Mouse (Mus musculus) right cerebral cortex, postnatal 10 days (tissue): Measurements from ENCODE around the gene Sart3.
A peak's percentile ranks its signal among the peaks of the same experiment; 100 is the strongest.
"Not testable (repeated sequence)": the region's sequence is repeated elsewhere in the genome, so short reads cannot be mapped to it uniquely, and the experiment has no call there.

ENCODE experiments used
- DNase-seq, 2 experiments: peaks; one replicate each; pipeline ENCODE4 v3.0.0; 2021; ENCODE audit warnings: low spot score in 2 of 2

Sart3 gene

DNA sequence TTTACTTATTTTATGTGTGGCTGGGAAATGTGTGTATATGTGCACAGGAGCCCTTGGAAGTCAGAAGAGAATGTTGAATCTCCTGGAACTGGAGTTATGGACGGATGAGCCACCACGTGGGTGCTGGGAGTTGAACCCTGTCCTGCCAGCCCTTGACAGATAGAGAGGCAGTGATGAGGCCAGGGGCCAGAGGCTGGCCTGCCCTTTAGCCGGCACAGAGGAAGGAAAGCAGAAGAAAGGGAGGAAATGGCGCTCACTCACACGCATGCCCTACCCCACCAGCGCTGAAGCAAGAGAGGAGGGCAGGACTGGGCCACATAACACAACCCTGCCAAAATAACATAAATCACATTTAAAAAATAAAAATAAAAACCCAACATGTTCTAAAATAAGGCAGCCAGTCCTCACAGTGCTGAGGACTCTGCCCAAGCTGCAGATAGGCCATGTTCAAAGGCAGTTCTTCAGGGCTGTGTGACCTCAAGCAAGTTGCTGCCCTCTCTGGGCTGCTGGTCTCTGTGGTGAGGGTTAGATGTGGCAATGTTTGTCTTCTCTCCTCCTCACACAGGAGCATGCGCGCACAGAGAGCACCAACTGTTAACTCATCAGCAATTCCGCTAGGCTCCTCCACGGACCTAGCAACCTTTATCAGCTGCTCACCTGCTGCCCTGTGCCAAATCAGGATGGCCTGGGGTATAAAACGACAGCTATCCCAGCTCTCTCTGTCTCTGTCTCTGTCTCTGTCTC, 18.3 kb upstream of the Sart3 start:
- no peak for DNase-seq

DNA sequence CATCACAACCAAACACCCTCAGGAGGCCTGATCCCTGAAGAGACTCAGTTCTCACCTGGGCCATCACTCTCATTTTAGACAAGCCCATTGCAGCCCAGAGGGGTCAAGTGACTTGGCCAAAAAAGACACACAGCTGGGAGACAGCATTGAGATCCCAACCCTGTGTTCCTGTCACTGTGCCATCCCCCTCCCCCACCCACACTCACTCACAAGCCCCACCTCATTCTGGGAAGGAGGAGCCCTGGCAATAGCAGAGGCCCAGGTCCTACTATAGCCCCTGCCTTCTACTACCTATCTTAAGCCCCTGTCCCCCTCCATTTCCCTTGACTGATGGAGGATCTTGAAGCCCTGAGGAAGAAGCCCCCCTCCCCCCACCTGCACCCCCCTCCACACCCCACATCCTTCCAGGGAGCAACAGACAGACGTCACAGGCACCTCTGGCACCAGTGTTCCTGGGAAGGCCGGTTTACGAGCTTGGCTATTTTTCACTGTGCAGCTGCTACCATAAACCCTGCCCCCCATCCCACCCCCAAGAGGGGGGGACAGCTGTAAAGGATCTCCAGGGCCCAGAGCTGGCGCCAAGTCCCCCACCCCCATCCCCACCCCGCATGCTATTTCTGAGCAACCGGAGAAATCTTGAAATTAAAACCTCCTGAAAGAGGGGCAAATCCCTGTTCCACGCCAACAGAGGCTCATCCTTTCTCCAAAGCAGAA, 16.9 kb upstream of the Sart3 start:
- DNase-seq = no peak

DNA sequence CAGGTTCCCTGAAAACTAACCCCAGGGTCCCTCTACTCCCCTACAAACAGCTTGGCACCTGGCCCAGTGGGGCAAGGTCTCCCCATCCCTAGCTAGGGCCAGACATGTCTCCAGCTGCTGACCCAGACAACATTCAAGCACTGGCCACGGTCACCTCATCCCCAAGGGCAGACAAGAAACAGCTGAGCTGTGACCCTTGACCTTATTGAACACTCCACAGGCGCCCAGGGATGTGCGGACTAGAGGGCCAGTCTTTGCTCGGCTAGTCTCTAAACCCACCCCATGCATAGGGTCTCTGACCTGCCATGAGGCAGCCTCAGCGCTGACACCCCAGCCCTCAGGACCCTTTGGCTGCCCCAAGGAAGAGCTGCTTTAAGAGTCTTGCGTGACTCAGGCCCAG, 16.3 kb upstream of the Sart3 start:
- DNase-seq = no peak

DNA sequence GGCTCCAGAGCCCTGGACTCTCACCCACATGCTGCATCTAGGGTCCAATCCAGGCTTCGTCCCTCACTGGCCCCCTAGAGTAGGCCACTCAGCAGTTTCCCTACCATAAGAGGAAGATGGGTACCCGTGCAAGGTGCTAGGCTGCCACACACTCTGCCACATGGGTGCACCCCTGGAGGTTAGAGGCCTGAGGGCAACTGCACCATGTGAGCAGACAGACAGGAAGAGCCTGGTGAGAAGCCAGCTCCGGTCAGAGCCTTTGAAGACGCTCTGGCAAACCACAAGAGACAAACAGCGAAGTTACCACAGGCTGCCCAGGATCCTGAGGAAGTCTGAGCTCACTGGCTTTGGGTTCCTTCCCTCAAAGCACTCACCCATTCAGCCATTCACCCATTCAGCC, 14.7 kb upstream of the Sart3 start:
- DNase-seq = peak in 1 of 2 experiments; percentile 59

DNA sequence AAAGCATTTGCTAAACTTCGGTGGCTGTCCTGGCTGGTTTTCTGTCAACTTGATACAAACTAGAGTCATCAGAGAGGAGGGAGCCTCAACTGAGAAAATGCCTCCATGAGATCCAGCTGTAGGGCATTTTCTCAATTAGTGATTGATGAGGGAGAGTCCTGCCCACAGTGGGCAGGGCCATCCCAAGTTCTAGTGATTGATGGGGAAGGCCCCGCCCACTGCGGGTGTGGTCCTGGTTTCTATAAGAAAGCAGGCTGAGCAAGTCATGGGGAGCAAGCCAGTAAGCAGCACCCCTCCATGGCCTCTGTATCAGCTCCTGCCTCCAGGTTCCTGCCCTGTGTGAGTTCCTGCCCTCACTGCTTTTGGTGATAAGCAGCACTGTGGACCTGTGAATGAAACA, 11.8 kb upstream of the Sart3 start:
- not testable (repeated sequence) for DNase-seq

DNA sequence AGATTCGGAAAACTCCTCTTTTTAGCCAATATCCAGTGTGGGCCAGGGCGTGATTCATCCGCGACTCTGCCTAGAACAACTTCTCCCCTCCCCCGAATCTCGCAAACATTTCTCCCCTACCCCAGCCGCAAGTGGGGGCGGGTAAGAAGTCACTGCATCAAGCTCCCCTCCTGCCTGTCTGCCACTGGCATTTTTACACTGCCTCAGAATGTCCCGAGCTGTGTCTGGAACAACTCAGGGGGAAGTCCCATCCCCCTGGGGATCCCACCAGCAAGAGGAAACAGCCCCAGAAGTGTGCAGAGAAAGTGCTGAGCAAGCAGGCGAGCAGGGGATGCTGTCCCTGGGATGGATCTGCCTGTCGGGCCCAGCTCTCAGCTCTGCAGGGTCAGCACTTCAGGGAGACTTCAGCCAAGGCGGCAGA, 11.3 kb upstream of the Sart3 start:
- DNase-seq = peak; percentile 76 to 77

DNA sequence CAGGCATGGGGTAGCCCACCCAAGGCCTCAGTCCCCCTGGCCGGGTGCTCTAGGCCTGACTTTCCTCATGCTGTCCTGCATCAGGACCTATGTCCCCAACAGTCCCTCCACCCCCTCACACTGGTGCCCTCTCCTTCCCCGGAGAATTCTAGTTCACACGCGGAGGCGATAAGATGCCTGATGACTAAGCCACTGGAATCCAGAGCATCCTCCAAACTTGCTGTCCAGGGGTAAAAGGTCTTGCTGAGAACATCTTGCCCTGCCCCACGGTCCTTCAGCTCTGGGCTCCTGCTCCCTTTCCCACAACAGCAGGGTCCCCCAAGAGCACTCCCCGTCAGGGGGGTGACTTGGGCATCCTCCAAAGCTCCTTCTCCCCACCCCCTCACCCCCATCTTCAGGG, 10.3 kb upstream of the Sart3 start:
- DNase-seq = no peak

DNA sequence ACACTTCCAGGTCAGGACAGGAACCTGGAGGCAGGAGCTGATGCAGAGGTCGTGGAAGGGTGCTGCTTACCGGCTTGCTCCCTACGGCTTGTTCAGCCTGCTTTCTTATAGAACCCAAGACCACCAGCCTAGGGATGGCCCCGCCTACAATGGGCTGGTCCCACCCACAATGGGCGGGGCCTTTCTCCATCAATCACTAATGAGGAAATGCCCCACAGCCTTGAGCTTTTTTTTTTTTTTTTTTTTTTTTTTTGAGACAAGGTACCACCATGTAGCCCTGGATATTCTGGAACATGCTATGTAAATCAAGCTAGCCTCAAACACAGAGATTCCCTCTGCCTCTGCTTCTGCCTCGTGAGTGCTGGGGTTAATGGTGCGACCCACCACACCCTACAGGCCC, 9.6 kb upstream of the Sart3 start:
- no peak for DNase-seq

DNA sequence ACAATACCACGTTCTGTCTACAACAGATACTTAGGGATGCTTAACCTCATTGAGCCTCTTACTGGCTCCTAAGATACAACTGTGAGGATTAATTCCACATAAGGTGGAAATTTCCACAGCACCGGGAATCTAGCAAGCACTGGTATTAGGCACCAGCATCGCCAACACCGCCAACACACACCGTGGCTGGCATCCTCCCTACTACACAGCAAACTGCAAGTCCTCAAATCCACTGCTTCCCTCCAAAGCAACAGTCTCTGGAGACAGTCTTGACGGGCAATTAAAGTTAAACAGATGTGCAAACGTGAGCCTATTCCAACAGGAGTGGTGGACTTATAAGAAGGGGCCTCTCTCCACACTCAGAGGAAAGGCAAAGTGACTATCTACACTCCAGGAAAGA, 8.9 kb upstream of the Sart3 start:
- no peak for DNase-seq

DNA sequence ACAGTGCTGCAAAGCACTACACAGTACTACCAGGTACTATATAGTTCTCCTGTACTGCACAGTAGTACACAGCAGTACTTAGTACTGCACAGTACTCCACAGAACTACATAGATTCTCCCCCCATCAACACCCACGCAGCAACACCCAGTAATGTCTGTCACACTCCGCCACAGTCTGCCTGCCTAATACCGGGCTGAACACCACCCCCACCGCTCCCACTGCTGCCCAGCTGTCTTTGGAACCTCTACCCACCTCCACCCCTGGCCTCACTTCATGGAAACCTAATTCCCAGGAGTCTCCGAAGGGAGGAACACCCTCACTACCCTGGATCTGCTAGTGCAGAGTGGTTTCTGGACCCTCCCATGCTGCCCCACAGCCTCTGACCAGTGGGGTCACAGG, 8.5 kb upstream of the Sart3 start:
- no peak for DNase-seq

DNA sequence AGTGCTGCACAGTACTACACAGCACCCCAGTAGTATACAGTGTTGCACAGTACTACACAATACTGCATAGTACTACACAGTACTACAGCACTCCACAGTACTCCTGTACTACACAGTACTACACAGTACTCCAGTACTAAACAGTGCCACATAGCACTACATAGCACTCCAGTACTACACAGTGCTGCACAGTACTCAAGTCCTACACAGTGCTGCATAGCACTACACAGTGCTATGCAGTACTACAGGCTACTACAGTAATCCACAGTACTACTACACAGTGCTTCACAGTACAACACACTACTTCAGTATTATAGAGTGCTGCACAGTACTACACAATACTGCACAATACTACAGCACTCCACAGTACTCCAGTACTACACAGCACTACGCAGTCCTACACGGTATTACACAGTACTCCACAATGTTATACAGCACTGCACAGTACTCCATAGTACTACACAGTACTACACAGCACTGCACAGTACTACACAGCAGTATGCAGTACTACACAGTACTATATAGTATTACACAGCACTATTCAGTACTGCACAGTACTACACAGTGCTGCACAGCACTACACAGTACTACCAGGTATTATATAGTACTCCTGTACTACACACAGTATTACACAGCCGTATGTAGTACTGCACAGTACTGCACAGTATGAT, 7.9 kb upstream of the Sart3 start:
- no peak for DNase-seq

DNA sequence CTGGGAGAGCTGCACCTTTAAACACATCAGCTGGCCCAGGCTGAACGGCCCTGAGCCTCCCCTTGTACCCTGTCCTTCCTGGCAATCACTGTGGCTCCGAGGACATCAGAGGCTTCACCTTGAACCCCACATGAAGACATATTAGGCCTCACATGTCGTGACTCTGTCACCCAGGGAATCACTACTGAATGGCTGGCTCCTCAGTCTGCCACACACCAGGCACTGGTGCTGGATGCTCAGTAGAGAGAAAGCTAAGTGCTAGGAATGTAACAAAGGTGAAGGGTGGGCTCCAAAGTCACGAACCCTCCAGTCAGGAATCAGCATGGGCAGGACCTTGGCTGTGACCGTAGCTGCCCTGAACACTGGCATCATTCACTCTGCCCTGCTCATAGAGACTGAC, 7.3 kb upstream of the Sart3 start:
- no peak for DNase-seq

DNA sequence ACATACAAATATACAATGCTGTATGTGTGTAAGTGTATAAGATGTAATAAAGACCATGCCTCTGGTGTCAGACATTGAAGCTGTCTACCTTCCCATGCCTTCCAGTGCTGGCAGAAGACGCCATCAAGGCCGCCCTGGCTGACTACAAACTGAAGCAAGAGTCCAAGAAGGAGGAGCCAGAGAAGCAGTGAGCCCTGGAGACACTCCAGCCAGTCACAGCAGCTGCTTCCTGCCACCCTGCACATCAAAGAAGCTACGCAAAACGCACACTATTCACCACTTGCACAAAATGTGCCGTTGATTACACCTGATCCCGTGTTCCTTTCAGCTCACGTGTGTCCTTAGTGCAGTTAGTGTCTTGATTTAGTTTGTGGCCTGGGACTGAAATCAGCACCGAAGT, 5.4 kb upstream of the Sart3 start:
- DNase-seq = not testable (repeated sequence)

DNA sequence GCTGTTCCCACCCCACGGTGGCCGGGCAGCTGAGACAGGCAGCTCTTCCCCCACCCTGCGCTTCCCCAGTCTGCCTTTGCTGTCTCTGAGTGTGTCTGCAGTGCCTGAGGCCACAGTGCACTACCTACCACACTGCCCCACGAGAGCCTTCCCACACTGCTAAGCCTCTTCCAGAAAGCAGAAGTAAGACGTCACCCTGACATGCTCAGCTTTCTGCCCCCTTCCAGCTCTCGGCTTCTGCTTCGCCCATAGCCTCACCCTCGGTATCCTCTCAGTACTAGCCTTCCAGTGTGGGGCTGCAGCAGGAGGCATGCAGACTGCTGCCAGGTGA, 4.6 kb upstream of the Sart3 start:
- peak; percentile 47 to 50 for DNase-seq

DNA sequence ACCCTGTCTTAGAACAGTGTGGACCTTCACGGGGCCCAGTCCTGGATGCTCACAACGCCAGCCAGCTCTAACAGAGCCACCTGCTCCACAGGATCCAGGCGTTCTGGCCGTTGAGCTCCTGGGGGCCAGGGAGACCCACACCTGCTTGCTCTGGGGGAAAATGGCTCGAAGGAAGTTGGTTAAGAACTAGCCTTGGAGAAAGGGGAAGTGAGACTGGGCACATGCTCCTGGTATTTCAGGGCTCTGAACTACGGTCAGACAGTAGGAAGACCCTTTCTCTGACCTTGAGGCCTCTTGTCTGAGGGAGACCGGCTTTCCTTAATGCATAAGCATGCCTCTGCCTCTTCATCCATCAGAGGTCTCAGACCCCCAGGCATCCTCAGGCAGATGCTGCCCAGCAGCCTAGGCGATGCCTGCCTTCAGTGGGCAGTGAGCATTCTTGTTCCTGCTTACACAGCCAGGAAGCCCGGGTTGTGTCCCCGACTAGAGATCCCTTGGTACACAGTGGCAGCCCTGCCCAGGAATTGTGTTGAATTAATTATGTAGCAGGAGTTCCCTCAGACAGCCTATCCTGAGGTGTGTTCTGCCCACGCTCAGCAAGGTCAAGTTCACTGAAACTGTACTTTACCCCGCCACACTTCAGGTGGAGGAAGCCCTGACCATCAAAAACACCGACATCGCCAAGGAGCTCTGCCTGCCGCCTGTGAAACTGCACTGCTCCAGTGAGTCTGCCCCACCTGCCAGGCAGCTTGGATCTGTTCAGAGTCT, 4.0 kb upstream of the Sart3 start:
- DNase-seq = no peak

DNA sequence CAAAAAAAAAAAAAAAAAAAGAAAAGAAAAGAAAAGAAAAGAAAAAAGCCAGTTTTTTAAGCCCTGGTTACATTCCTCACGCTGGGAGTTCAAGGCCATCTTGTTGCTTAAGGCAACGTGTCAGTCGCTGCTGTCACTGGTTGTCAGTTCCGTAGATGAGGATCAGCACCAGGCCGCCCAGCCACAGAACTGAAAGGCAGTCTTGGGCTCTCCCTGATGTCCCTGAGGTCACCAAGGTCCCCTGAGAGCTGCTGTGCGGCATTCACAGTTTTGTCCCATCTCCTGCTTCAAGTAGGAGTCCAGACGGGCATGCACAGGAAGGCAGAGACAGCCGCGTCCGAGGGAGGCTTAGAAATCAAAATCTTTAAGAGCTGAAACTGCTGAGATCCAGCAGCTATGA, 3.3 kb upstream of the Sart3 start:
- no peak for DNase-seq

DNA sequence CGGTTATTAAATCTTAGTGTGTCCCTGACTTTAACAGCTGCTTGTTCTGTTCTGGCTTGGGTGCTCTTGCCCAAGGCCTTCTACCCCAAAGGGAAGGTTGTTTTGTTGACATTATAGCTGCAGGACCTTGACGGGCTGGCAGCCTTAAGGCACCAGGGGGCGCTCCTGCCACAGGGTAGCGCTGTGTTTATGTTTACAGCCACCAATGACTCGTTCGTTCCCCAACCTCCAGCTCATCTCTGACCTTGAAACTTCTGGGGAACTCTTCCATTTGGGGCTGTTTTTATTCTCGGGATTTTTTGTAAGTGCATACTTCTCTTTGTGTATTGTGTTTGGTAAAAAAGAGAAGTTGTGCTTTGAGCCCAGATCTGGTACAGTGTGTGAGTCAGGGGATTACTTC, 1.4 kb upstream of the Sart3 start:
- DNase-seq = peak; percentile 82 to 87

DNA sequence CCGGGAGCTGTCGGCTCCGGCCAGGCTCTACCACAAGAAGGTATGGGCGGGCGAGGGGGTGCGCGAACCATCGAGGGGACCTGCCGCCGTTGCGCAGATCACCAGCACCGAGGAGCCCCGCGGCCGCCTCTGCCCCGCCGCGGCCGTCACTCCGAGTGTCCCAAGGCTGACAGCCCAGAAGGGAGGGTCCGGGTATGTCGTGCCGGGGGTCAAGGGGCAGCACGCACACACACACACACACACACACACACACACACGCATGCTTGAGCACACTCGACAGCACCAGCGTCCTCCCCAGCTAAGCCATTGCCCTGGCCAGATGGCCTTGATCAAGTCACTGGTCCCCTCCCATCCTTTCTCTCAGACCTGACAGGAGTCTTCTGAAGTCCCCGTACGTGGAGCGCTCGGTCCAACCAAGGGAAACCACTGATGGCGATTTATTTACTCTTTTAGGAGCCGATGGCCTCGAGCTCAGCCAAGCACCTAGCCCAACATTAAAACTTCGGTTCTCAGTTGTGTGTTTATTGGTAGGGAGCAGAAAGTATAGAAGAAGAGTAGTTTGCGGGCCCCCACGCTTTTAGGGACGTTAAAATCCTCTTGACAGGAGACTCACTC, 702 bp upstream of the Sart3 start:
- no peak for DNase-seq

DNA sequence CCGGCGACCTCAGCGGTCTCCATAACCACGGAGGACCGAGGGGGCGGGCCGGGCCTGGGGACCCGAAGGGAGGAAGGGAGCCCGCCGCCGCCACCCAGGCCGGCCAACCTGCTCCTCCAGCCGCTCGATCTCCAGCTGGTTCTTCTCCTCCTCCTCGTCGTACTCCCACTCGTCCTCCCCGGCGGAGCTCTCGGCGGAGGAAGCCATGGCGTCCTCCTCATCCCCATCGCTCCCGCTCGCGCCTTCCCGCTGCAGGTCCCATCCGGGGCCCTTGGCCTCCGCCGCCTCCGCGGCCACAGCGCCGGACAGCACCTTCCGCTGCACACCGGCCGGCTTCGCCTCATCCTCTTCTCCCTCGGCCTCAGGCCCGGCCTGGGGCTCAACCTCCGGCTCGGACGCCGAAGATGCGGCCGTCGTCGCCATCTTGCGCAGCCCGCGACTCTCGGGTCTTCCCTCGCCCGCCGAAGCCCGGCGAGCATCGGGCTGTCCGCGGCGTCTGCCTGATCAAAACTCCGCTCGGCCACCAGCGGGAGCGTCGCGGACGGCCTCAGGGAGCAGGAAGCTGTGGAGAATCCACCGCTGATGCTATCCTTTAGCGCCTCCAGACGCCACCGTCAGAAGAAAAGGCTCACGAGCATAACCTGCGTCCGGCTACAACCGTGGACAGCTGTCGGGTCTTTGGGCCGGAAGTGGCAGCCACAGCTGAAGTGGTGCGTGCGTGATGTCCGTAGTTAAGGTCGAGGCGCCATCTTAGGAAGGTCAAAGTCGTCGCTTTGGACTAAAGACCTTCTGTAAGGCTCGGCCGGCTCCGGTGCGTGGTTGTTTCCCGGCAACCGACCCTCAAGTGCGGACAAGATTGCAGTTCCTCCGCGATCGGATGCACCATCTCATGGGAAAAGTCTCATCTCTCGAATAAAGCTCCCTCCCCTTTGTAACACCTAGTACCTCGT, 822 bp downstream of the Sart3 start:
- DNase-seq = peak; percentile 92 to 95

DNA sequence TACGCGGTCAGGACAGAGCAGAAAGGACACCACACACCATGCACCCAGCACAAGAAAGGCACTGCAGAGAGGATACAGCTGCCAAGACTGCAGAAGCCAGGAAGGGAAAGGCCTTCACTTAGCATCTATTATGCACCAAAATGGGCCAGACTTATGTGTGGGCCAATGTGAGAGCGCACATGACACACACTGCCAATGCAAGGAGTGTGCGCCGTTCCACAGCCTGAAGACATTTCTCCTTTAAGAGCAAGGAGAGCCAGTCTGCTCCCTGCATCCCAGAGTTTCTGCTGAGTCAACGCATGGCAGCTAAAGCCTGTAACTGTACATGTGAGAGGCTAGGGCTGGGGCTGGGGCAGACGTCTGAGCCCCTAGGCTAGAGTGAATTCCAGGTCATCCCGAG, 3.5 kb downstream of the Sart3 start:
- DNase-seq = no peak
